Mouse (Mus musculus) adrenal gland, postnatal 36 days (tissue): ENCODE results near the gene Rcsd1. TPM values are rescaled to one million over a fixed set of nuclear protein-coding genes. Genes with fewer than 3 reads are reported as not detected.

Source experiments
- DNase-seq, 2 experiments: peaks; one replicate each; pipeline ENCODE4 v3.0.0; 2021; ENCODE audit warnings: mixed read lengths in 1 of 2
- microRNA-seq: library from miRNA; unstranded; fragments of <30 nt; microRNA quantifications from one replicate; pipeline ENCODE4 v1.2.0, GENCODE M21; 2021
- total RNA-seq, 2 experiments: library from RNA; stranded (reverse); gene quantifications; 2 replicates each; pipeline ENCODE4 v1.2.3; 2021

Rcsd1 gene
- total RNA-seq, 2 experiments from 2014 or later, result 12.4 to 20.2 TPM

- DNase-seq, result peak in 1 of 2 experiments; percentile 26
Observed at GRCm38 (mm10) chr1:165625896-165626295, 83.7 kb downstream of the Rcsd1 start.

- DNase-seq, result no peak
Observed at GRCm38 (mm10) chr1:165625058-165625457, 84.5 kb downstream of the Rcsd1 start.

- peak; percentile 36 to 51 for DNase-seq
Observed at GRCm38 (mm10) chr1:165618201-165618624, 91.3 kb downstream of the Rcsd1 start.

GRCm38 (mm10) chr1:165617166-165617891, 92.2 kb downstream of the Rcsd1 start:
- peak; percentile 55 to 61 for DNase-seq

GRCm38 (mm10) chr1:165616652-165617051, 92.9 kb downstream of the Rcsd1 start:
- no peak for DNase-seq

GRCm38 (mm10) chr1:165614793-165615192, 94.8 kb downstream of the Rcsd1 start:
- DNase-seq, result no peak

GRCm38 (mm10) chr1:165613926-165614325, 95.6 kb downstream of the Rcsd1 start:
- no peak for DNase-seq

GRCm38 (mm10) chr1:165612714-165613113, 96.8 kb downstream of the Rcsd1 start:
- no peak for DNase-seq

- DNase-seq, result no peak
Observed at GRCm38 (mm10) chr1:165610321-165610999, 99.1 kb downstream of the Rcsd1 start.

- no peak for DNase-seq
Observed at GRCm38 (mm10) chr1:165609495-165610320, 99.8 kb downstream of the Rcsd1 start.

- DNase-seq, result no peak
Observed at GRCm38 (mm10) chr1:165608904-165609303, 100.7 kb downstream of the Rcsd1 start.

- no peak for DNase-seq
Observed at GRCm38 (mm10) chr1:165605774-165606173, 103.8 kb downstream of the Rcsd1 start.

GRCm38 (mm10) chr1:165605108-165605507, 104.4 kb downstream of the Rcsd1 start:
- no peak for DNase-seq

- no peak for DNase-seq
Observed at GRCm38 (mm10) chr1:165604203-165604602, 105.4 kb downstream of the Rcsd1 start.

- DNase-seq, result no peak
Observed at GRCm38 (mm10) chr1:165603218-165603617, 106.3 kb downstream of the Rcsd1 start.

- no peak for DNase-seq
Observed at GRCm38 (mm10) chr1:165601775-165602280, 107.7 kb downstream of the Rcsd1 start.

Small RNAs within 50 kb of the gene (microRNA-seq; reads per million reads assigned to microRNA genes)
- not detected for gene Gm44458

Other genes with a start within 250 kb of the Rcsd1 start
- 10 to 100 TPM; 32.0 to 35.0 TPM for gene Dcaf6, start 249.3 kb downstream of the Rcsd1 start, total RNA-seq
- 100 to 1,000 TPM; 264 to 303 TPM for gene Mpc2, start 249.1 kb downstream of the Rcsd1 start, total RNA-seq
- gene Adcy10, start 224.6 kb downstream of the Rcsd1 start, total RNA-seq, result 1 to 10 TPM; 1.1 to 1.8 TPM
- 10 to 100 TPM; 22.7 to 30.8 TPM for gene Mpzl1, start 75.2 kb downstream of the Rcsd1 start, total RNA-seq
- gene Creg1, start 54.0 kb upstream of the Rcsd1 start, total RNA-seq, result 10 to 100 TPM; 48.1 to 61.3 TPM
- gene Cd247, start 78.9 kb upstream of the Rcsd1 start, total RNA-seq, result under 1 TPM; 0.30 to 0.46 TPM